Mouse (Mus musculus) MEL (cell line): ENCODE measurements around the gene Alx3.
"Not testable (repeated sequence)": the region's sequence is repeated elsewhere in the genome, so short reads cannot be mapped to it uniquely, and the experiment has no call there.

Source experiments
- CHD2 ChIP-seq: IDR thresholded peaks from 2 replicates; pipeline ENCODE4 v1.6.1; 2011; ENCODE audit warnings: low read length, improper control_type of control experiment
- CTCF ChIP-seq, 3 experiments: IDR thresholded peaks in 2 of 3; conservative IDR thresholded peaks in 1 of 3; 2 replicates each; pipeline ENCODE4 v1.5.1; 2011 to 2012; ENCODE audit warnings: low read length in 3 of 3, low read depth in 2 of 3, mild to moderate bottlenecking in 2 of 3, improper control_type of control experiment in 1 of 3, inconsistent platforms in 1 of 3, mixed read lengths in 1 of 3, moderate library complexity in 1 of 3; ENCODE audit not compliant: control insufficient read depth in 1 of 3, insufficient read depth in 1 of 3, poor library complexity in 1 of 3, severe bottlenecking in 1 of 3
- ELF1 ChIP-seq: IDR thresholded peaks from 2 replicates; pipeline ENCODE4 v1.6.1; 2014; ENCODE audit warnings: low read depth, mild to moderate bottlenecking, inconsistent platforms, low read length, improper control_type of control experiment, moderate library complexity
- MXI1 ChIP-seq: IDR thresholded peaks from 2 replicates; pipeline ENCODE4 v1.6.1; 2011; ENCODE audit warnings: mild to moderate bottlenecking, low read depth, low read length, improper control_type of control experiment
- NRF1 ChIP-seq: IDR thresholded peaks from 2 replicates; pipeline ENCODE4 v1.6.1; 2014; ENCODE audit warnings: low read depth, mild to moderate bottlenecking, inconsistent platforms, low read length, improper control_type of control experiment, moderate library complexity; ENCODE audit not compliant: poor library complexity, insufficient read depth, severe bottlenecking
- POLR2A ChIP-seq, 2 experiments: IDR thresholded peaks; 2 replicates each; pipeline ENCODE4 v1.6.1; 2011 to 2012; ENCODE audit warnings: low read length in 2 of 2, mild to moderate bottlenecking in 2 of 2, control low read depth in 1 of 2, improper control_type of control experiment in 1 of 2, low read depth in 1 of 2, moderate library complexity in 1 of 2; ENCODE audit not compliant: control insufficient read depth in 1 of 2, insufficient read depth in 1 of 2, poor library complexity in 1 of 2
- POLR2AphosphoS2 ChIP-seq: IDR thresholded peaks from 2 replicates; pipeline ENCODE4 v1.6.1; 2011; ENCODE audit warnings: low read length, improper control_type of control experiment
- TAL1 ChIP-seq: IDR thresholded peaks from 2 replicates; pipeline ENCODE4 v1.6.1; 2012; ENCODE audit warnings: mild to moderate bottlenecking, inconsistent platforms, low read length, moderate library complexity, mixed read lengths
- USF1 ChIP-seq: IDR thresholded peaks from 2 replicates; pipeline ENCODE4 v1.6.1; 2014; ENCODE audit warnings: low read depth, mild to moderate bottlenecking, inconsistent platforms, low read length, improper control_type of control experiment, moderate library complexity
- ZNF384 ChIP-seq: IDR thresholded peaks from 2 replicates; pipeline ENCODE4 v1.6.1; 2012; ENCODE audit warnings: low read depth, mild to moderate bottlenecking, inconsistent platforms, low read length, improper control_type of control experiment

- TF ChIP-seq CTCF (IDR thresholded peaks at IDR 0.05 in 2 of 3, conservative IDR thresholded peaks at IDR 0.05 in 1 of 3; ENCODE audit: control insufficient read depth in 1 of 3, insufficient read depth in 1 of 3, low read depth in 2 of 3, low read length in 3 of 3, poor library complexity in 1 of 3, severe bottlenecking in 1 of 3); NRF1; ZNF384; USF1; POLR2A (IDR thresholded peaks at IDR 0.05; ENCODE audit: control insufficient read depth in 1 of 2, insufficient read depth in 1 of 2, low read depth in 1 of 2, low read length in 2 of 2, poor library complexity in 1 of 2); POLR2AphosphoS2; CHD2; TAL1; MXI1; ELF1: not testable (repeated sequence)
These were observed 55.4 kb downstream of the Alx3 start for GRCm38 (mm10) chr3:107650276-107650675.
